Mouse (Mus musculus): ENCODE results near the gene Ppa2. TPM values are rescaled to one million over a fixed set of nuclear protein-coding genes. Genes with fewer than 3 reads are reported as not detected.

The Ppa2 gene
- polyA plus RNA-seq, 1 experiment from 2014 or later, result 40.1 TPM

DNA sequence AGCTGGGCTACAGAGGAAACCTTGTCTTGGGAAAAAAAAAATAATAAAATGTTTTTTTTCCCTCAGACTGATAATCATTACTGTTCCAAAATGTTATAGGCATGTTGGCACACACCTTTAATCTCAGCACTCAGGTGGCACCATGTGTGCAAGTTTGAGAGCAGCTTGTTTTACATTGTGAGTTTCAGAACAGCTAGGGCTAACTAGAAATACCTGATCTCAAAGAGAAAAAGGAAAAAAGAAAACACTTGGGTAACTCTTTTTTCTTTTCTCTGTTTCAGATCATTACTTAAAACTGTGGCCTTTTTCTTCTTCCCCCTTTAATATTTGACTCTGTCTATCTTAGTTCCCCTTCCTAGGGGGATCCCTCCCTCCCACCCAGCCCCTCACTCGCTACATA, 51.5 kb downstream of the Ppa2 start:
- Histone ChIP-seq H3K27me3 (ENCODE audit: control insufficient read depth, insufficient read depth, low read depth, low read length) (no peaks in the 10 kb centered on the region), H3K4me2 (ENCODE audit: low read depth, low read length) (no peak overlapping the region), H3K36me3 (ENCODE audit: control insufficient read depth, insufficient read depth) (no peaks in the 10 kb centered on the region), H3K9ac (ENCODE audit: low read depth, low read length) (no peak overlapping the region), H3K4me1 (ENCODE audit: control insufficient read depth, low read depth, low read length) (no peaks in the 10 kb centered on the region), H3K9me3 (replicated peaks; ENCODE audit: control insufficient read depth, low read length) (no peaks in the 10 kb centered on the region), H3K27ac (ENCODE audit: low read length) (no peak overlapping the region), H3K4me3 (ENCODE audit: low read depth, low read length) (no peak overlapping the region)
- 82% methylated on average over 1 of the region's 1 CpGs for WGBS (ENCODE audit: insufficient replicate concordance)
- ATAC-seq (ENCODE audit: low read depth), result no peak

DNA sequence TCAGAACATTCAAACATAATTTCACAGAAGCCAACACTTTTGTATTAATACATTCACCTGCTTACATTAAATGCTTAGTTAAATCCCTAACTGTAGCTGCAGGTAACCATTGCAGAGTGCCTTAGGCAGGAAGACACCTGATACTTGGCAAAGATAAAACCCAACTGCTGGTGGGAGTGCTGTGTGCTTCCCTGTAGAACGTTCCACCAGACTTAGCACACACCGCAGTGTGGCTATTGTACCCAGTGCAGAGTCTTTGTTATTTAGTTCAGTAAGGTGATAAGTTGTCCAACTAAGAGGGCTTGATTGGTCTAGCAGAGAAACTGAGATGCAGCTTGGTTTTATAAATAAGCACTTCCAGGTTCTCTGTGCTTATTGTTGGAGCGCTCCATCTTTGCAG, 54.2 kb downstream of the Ppa2 start:
- ATAC-seq (ENCODE audit: low read depth), result no peak

DNA sequence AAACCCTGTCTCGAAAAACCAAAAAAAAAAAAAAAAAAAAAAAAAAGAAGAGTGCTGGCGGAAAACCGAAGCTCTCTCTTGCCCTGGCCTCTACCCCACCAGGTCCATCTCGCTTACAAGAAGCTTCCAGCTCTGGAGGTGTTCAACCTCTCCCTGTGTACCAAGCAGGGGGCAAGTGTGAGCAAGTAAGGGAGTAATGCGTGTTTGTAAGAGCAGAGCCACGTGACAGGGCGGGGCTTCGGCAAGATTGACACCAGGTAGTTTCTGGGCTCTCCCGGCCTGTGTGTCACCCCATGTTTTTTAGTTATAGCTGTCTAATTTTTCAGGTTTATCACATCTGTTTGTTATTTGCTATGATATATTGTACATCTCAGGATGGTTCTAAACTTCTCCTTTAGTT, 56.2 kb downstream of the Ppa2 start:
- Histone ChIP-seq H3K4me1 (ENCODE audit: control insufficient read depth, low read depth, low read length) (no peaks in the 10 kb centered on the region), H3K27ac (ENCODE audit: low read length) (no peak overlapping the region), H3K9ac (ENCODE audit: low read depth, low read length) (no peak overlapping the region), H3K27me3 (ENCODE audit: control insufficient read depth, insufficient read depth, low read depth, low read length) (no peaks in the 10 kb centered on the region), H3K4me3 (ENCODE audit: low read depth, low read length) (no peak overlapping the region), H3K36me3 (ENCODE audit: control insufficient read depth, insufficient read depth) (no peaks in the 10 kb centered on the region), H3K4me2 (ENCODE audit: low read depth, low read length) (no peak overlapping the region), H3K9me3 (replicated peaks; ENCODE audit: control insufficient read depth, low read length) (no peaks in the 10 kb centered on the region)
- ATAC-seq (ENCODE audit: low read depth), result no peak
- WGBS (ENCODE audit: insufficient replicate concordance), result 76% methylated on average over 9 of the region's 9 CpGs

More for the DNA sequence above, 54.2 kb downstream of the Ppa2 start:
- H3K9me3 ChIP-seq (replicated peaks; ENCODE audit: control insufficient read depth, low read length), result no peaks in the 10 kb centered on the region
- H3K27me3 ChIP-seq (ENCODE audit: control insufficient read depth, insufficient read depth, low read depth, low read length), result no peaks in the 10 kb centered on the region
- no peaks in the 10 kb centered on the region for H3K4me1 ChIP-seq (ENCODE audit: control insufficient read depth, low read depth, low read length)
- H3K9ac ChIP-seq (ENCODE audit: low read depth, low read length), result no peak overlapping the region
- 84% methylated on average over 3 of the region's 3 CpGs for WGBS (ENCODE audit: insufficient replicate concordance)
- no peak overlapping the region for H3K4me2 ChIP-seq (ENCODE audit: low read depth, low read length)
- no peaks in the 10 kb centered on the region for H3K36me3 ChIP-seq (ENCODE audit: control insufficient read depth, insufficient read depth)
- no peak overlapping the region for H3K27ac ChIP-seq (ENCODE audit: low read length)
- H3K4me3 ChIP-seq (ENCODE audit: low read depth, low read length), result no peak overlapping the region

DNA sequence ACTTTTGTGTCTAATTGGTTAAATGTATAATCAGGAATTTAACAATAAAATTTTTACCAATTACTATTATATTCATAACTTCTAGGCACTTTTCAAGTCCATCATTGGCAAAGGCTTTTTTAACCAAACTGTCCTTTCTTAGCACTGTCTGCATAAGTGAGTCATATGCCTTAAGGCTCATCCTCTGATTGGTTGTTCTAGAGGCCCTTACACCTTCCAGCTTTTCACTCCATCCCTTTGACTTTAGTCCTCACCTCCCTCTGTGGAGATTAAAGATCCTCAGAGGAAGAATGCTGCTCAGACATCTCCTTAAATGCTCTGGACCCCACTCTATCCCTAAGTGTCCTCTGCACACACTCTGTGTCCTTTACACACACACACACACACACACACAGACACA, 68.3 kb downstream of the Ppa2 start:
- Histone ChIP-seq H3K9ac (ENCODE audit: low read depth, low read length) (no peak overlapping the region), H3K4me2 (ENCODE audit: low read depth, low read length) (no peak overlapping the region), H3K9me3 (replicated peaks; ENCODE audit: control insufficient read depth, low read length) (no peaks in the 10 kb centered on the region), H3K4me1 (ENCODE audit: control insufficient read depth, low read depth, low read length) (no peaks in the 10 kb centered on the region), H3K27ac (ENCODE audit: low read length) (no peak overlapping the region), H3K4me3 (ENCODE audit: low read depth, low read length) (no peak overlapping the region), H3K27me3 (ENCODE audit: control insufficient read depth, insufficient read depth, low read depth, low read length) (no peaks in the 10 kb centered on the region), H3K36me3 (ENCODE audit: control insufficient read depth, insufficient read depth) (peaks cover 7% of the 10 kb centered on the region)
- ATAC-seq (ENCODE audit: low read depth), result no peak

DNA sequence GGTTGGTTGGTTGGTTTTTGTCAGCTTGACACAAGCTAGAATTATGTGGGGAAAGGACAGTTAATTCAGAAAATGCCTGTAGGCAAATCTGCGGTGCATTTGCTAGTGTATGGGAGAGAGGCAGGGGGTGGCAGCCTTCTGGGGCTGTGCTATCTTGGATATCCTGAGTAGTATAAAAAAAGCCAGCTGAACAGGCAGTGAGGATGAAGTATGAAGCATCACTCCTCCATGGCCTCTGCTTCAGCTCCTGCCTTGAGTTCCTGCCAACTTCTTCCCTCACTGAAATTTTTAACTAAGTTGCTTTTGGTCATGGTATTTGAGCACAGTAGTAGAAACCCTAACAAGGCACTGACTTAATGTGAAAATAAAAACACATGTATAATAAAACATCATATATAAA, 70.1 kb downstream of the Ppa2 start:
- no peak overlapping the region for H3K27ac ChIP-seq (ENCODE audit: low read length)
- ATAC-seq (ENCODE audit: low read depth), result no peak
- no peaks in the 10 kb centered on the region for H3K4me1 ChIP-seq (ENCODE audit: control insufficient read depth, low read depth, low read length)
- H3K4me3 ChIP-seq (ENCODE audit: low read depth, low read length), result no peak overlapping the region
- H3K27me3 ChIP-seq (ENCODE audit: control insufficient read depth, insufficient read depth, low read depth, low read length), result no peaks in the 10 kb centered on the region
- 86% methylated on average over 1 of the region's 1 CpGs for WGBS (ENCODE audit: insufficient replicate concordance)
- peaks cover 7% of the 10 kb centered on the region for H3K36me3 ChIP-seq (ENCODE audit: control insufficient read depth, insufficient read depth)
- no peak overlapping the region for H3K4me2 ChIP-seq (ENCODE audit: low read depth, low read length)
- H3K9ac ChIP-seq (ENCODE audit: low read depth, low read length), result no peak overlapping the region
- H3K9me3 ChIP-seq (replicated peaks; ENCODE audit: control insufficient read depth, low read length), result no peaks in the 10 kb centered on the region

DNA sequence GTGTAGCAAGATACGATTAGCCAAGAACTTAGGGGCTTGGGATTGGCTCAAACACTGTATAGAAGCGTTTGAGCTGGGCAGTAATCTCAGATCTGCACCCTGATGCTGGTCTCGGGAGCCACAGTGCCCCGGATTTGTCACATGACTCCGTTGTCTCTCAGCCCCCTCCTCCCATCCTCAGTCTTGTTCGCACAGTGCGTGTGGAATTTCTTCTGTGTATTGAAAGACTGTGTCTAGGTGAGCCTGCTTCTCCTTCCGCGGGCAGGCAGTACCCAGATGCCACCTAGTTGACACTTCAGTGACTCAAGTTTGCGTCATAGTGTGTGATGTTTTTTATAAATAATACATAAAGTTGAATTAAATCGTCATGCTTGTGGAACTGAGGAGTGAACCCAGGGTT, 71.6 kb downstream of the Ppa2 start:
- Histone ChIP-seq H3K4me1 (ENCODE audit: control insufficient read depth, low read depth, low read length) (no peaks in the 10 kb centered on the region), H3K4me2 (ENCODE audit: low read depth, low read length) (no peak overlapping the region), H3K36me3 (ENCODE audit: control insufficient read depth, insufficient read depth) (peaks cover 7% of the 10 kb centered on the region), H3K27me3 (ENCODE audit: control insufficient read depth, insufficient read depth, low read depth, low read length) (no peaks in the 10 kb centered on the region), H3K9me3 (replicated peaks; ENCODE audit: control insufficient read depth, low read length) (no peaks in the 10 kb centered on the region), H3K9ac (ENCODE audit: low read depth, low read length) (no peak overlapping the region), H3K4me3 (ENCODE audit: low read depth, low read length) (no peak overlapping the region), H3K27ac (ENCODE audit: low read length) (no peak overlapping the region)
- ATAC-seq (ENCODE audit: low read depth), result no peak
- 69% methylated on average over 11 of the region's 11 CpGs for WGBS (ENCODE audit: insufficient replicate concordance)

DNA sequence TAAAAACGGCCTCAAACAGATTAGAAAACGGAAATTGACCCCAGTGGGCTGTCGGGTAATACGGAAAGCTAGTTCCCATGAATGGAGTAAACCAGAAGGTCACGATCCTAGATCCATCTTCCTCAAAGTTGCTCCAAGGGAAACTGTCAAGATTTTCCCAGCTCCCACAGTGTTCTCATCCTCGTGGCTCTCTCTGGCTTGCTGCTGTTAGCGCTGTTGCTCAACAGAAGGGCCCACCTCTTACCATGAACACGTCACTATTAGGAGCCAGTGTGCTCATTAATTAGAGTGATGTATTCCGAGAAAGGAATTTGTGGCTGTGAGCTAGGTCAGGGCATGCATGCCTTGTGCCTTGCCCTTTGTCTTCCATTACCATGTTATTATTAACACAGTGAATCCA, 72.2 kb downstream of the Ppa2 start:
- no peak overlapping the region for H3K4me2 ChIP-seq (ENCODE audit: low read depth, low read length)
- no peak overlapping the region for H3K9ac ChIP-seq (ENCODE audit: low read depth, low read length)
- no peaks in the 10 kb centered on the region for H3K4me1 ChIP-seq (ENCODE audit: control insufficient read depth, low read depth, low read length)
- no peaks in the 10 kb centered on the region for H3K27me3 ChIP-seq (ENCODE audit: control insufficient read depth, insufficient read depth, low read depth, low read length)
- H3K27ac ChIP-seq (ENCODE audit: low read length), result no peak overlapping the region
- H3K9me3 ChIP-seq (replicated peaks; ENCODE audit: control insufficient read depth, low read length), result no peaks in the 10 kb centered on the region
- H3K36me3 ChIP-seq (ENCODE audit: control insufficient read depth, insufficient read depth), result peaks cover 7% of the 10 kb centered on the region
- ATAC-seq (ENCODE audit: low read depth), result no peak
- 70% methylated on average over 9 of the region's 9 CpGs for WGBS (ENCODE audit: insufficient replicate concordance)
- no peak overlapping the region for H3K4me3 ChIP-seq (ENCODE audit: low read depth, low read length)

DNA sequence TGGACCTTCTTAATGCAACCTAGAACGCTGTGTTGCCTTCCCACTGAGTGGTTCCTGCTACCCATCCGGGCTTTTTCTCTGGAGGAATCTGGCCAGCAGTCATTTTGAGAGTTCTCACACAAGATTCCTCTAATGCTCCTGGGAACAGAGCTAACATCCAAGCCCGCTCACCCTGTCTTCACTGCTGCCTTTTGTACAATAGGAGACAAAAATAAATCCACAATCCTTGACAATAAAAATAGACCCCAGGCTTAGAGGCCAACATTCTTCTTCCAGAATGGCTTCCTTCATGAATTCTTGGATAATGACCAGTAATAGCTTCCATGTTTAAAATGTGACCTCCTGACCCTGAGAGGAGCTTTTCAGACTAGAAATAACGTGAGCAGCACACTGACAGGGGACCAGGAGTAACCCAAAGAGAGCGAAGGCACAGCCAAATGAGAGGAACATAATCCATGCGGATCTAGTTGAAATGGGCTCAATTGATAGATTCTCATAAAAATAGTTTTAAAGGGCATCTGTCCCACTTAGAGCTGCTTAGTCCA, 74.3 kb downstream of the Ppa2 start:
- no peak for ATAC-seq (ENCODE audit: low read depth)
- no peaks in the 10 kb centered on the region for H3K36me3 ChIP-seq (ENCODE audit: control insufficient read depth, insufficient read depth)
- no peaks in the 10 kb centered on the region for H3K9me3 ChIP-seq (replicated peaks; ENCODE audit: control insufficient read depth, low read length)
- WGBS (ENCODE audit: insufficient replicate concordance), result 66% methylated on average over 6 of the region's 6 CpGs
- H3K4me3 ChIP-seq (ENCODE audit: low read depth, low read length), result no peak overlapping the region
- no peaks in the 10 kb centered on the region for H3K27me3 ChIP-seq (ENCODE audit: control insufficient read depth, insufficient read depth, low read depth, low read length)
- no peak overlapping the region for H3K4me2 ChIP-seq (ENCODE audit: low read depth, low read length)
- no peak overlapping the region for H3K27ac ChIP-seq (ENCODE audit: low read length)
- no peaks in the 10 kb centered on the region for H3K4me1 ChIP-seq (ENCODE audit: control insufficient read depth, low read depth, low read length)
- H3K9ac ChIP-seq (ENCODE audit: low read depth, low read length), result no peak overlapping the region

DNA sequence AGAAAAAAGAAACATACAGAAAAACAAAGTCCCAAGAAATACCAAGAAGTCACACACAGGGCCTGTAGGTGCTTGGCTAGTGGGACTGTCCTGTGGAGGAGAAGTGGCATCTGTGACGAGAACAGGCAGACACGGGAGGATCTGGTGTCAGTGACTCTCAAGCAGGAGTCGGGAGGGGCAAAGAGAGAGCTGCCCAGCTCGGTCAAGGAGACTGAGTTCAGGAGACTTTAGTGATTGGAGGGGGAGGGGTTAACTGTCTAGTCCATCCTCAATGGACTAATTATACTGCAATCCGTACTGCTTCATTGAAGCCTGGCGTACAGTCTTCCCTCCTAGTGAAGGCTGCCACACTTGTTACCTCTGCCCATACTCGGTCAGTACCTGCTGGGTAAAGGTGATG, 77.4 kb downstream of the Ppa2 start:
- no peak overlapping the region for H3K9ac ChIP-seq (ENCODE audit: low read depth, low read length)
- no peak for ATAC-seq (ENCODE audit: low read depth)
- no peak overlapping the region for H3K4me2 ChIP-seq (ENCODE audit: low read depth, low read length)
- no peak overlapping the region for H3K27ac ChIP-seq (ENCODE audit: low read length)
- WGBS (ENCODE audit: insufficient replicate concordance), result 73% methylated on average over 7 of the region's 7 CpGs
- no peaks in the 10 kb centered on the region for H3K9me3 ChIP-seq (replicated peaks; ENCODE audit: control insufficient read depth, low read length)
- H3K4me3 ChIP-seq (ENCODE audit: low read depth, low read length), result no peak overlapping the region
- no peaks in the 10 kb centered on the region for H3K36me3 ChIP-seq (ENCODE audit: control insufficient read depth, insufficient read depth)
- H3K27me3 ChIP-seq (ENCODE audit: control insufficient read depth, insufficient read depth, low read depth, low read length), result no peaks in the 10 kb centered on the region
- no peaks in the 10 kb centered on the region for H3K4me1 ChIP-seq (ENCODE audit: control insufficient read depth, low read depth, low read length)

Measured in liver, embryonic 16.5 days (tissue).